Mouse (Mus musculus): Measurements from ENCODE around the gene Npff.

Npff gene

GRCm38 (mm10) chr15:102519211-102520141 is 5.3 kb downstream of the Npff start:
- DNase-seq (ENCODE audit: low spot score in 2 of 2) = no peak

DNA sequence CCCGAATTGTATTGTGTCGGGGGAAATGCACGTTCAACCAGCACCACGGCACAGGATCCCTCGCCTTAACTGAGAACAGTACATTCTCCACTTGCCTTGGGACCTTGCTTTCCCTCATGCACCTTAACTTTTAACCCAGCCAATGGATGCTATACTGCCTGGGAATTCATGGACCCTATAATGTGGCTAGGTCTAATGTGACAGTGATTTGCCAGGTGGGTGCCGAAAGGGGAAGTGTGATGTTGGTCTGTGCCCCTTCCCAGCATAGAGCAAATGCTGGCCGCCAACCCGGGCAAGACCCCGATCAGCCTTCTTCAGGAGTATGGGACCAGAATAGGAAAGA is 5.9 kb downstream of the Npff start:
- no peak for DNase-seq (ENCODE audit: low spot score in 2 of 2)

DNA sequence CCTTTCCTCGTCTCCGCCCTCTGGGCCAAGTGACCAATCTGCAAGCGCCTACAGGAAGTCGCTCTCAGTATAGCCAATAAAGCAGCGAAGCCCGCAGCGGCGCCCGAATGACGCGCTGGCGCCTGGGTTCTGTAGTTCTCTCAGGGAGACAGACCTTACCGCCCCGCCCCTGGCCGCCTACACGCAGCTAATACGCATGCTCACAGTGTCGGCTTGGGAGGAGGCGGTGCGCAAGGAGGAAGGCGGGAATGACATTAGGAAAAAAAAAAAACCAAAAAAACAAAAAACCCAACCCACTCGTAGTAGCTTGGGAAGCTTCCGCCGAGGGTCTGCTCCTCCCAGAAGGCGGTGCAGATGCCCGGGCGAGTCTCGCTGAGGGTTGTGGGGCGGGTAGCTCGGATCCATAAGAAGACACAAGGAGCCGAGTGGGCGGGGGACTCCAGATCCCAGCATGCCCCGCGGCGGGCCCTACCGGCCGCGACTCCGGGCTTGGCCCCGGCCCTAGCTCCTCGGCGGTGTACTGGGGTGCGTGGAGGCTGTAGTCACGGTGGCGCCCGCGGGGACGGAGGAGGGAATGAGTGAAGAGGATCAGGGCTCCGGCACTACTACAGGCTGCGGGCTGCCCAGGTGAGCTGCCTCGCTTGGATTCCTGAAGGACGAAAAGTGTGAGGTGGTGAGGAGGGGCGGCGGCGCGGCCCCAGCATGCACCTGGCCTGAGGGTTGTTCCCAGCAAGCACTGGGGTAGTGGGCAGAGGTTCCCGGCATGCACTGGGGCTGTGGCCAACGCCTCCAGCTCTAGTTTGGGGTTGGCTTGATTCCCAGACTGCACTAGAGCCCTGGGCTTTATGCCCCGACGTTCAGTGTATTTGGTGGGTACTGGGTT is 6.5 kb downstream of the Npff start, which contains the start of gene Tarbp2:
Gene Tarbp2 (plus strand): TSS at position 217 of the 883 bp plus-strand sequence.
- DNase-seq (ENCODE audit: low spot score in 2 of 2) = peak; percentile 97 to 98

DNA sequence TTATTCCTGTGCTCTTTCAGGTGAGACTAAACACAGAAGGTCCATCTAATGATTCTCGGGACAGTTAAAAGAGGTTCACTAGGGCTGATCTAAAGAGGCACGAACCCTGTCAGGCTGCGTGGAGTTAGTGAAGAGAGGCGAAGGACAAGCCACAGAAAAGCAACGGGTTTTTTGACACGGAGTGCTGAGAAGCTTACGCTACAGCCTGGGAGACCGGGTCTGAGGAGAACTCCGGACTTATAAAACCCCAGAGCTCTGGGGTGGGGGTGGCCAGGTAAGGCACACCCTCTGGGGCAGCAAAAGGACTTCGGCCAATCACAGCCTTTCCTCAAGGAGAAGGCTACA is 7.1 kb downstream of the Npff start:
- no peak for DNase-seq (ENCODE audit: low spot score in 2 of 2)

DNA sequence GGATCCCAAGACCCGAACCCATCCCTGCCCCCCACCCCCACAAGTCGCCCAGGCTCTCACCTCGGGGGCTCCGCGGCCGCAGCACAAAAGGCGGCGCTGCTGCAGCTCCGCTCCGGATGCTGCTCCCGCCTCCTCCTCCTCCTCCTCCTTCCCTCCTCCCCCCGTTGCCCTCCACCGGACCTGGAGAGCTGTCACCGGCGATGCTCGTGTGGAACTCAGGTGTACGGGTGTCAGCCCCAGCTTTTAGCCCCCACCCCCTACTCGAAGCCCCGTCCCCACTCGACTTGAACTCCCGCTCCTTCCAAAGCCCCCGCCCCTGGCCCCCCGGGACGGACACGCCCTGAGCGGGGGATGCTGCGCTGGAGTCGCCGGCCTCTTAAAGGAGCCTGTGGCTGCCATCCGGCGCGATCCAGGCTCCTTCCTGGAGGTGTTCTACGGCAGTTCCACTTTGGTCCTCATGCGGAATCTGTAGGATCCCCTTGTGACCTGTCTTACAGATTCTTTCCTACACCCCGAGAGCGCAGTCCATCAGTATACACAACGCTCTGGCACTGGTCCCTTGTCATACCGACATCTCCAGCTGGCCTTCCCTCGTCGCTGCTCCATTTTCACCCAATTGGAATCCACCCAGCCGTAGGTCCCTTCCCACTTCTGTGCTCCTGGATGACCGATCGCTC is 7.9 kb downstream of the Npff start, which contains the start of gene Map3k12:
Gene Map3k12 (minus strand): TSS at position 337 of the 677 bp plus-strand sequence.
- DNase-seq (ENCODE audit: low spot score in 2 of 2) = peak; percentile 55 to 72

DNA sequence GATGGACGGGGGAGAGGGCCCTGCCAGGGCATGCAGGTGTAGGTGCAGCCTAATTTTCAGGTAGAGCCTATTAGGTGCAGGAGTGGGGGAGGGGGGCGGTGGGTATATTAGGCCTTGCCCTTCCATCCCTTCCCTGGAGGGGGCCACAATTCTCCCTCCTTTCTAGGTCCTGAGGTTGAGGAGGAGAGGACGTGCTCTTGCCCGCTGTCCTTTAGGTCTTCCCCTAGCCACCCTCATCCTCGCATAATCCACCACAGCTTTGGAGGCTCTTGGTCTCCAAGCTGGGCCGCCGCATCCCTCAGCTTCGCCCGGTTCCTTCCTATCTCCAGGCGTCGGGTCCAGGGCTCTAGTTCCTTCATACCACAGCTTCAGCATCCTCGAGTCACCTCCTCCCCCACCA is 8.4 kb downstream of the Npff start:
- peak in 1 of 2 experiments; percentile 47 for DNase-seq (ENCODE audit: low spot score in 2 of 2)

DNA sequence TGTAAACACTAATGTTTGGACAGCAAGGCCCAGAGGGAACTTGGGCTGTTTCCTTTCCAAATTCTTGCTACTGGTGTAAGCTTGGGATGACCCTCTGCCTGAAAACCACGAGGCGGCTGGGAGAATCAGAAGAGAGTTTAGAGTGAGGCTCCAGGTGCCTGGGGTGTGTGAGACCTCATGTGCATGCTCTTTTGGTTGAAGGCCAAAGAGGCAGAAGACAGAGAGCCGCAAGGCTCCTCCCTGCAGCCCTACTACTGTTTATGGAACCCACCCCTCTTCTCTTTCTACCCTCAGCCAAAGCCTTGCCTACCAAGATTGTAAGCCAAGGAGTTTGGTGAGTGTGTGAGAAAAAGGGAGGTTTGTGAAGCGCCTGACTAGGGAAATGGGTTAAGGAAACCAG is 9.0 kb downstream of the Npff start:
- no peak for DNase-seq (ENCODE audit: low spot score in 2 of 2)

GRCm38 (mm10) chr15:102515261-102515660 is 9.5 kb downstream of the Npff start:
- DNase-seq (ENCODE audit: low spot score in 2 of 2) = no peak

DNA sequence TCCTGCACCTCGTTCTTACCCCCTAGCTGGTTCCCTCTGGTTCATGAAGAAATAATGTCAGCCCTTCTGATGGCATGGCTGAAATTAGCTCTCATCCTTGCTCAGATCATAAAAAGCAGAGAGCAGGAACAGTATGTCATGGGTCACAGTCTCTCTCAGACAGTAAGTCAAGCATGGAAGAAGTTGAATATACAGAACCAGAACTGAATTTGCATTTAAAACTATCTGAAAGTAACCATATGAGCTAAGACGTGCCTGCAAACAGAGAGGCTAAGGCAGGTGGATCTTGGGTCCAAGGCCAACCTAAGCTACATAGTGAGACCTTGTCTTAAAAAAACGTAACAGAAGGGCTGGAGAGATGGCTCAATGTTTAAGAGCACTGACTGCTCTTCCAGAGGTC is 11.7 kb downstream of the Npff start:
- no peak for DNase-seq (ENCODE audit: low spot score in 2 of 2)

- no peak for DNase-seq (ENCODE audit: low spot score in 2 of 2)
Observed at GRCm38 (mm10) chr15:102512471-102512870, 12.3 kb downstream of the Npff start.

GRCm38 (mm10) chr15:102512010-102512409 is 12.7 kb downstream of the Npff start:
- no peak for DNase-seq (ENCODE audit: low spot score in 2 of 2)

DNA sequence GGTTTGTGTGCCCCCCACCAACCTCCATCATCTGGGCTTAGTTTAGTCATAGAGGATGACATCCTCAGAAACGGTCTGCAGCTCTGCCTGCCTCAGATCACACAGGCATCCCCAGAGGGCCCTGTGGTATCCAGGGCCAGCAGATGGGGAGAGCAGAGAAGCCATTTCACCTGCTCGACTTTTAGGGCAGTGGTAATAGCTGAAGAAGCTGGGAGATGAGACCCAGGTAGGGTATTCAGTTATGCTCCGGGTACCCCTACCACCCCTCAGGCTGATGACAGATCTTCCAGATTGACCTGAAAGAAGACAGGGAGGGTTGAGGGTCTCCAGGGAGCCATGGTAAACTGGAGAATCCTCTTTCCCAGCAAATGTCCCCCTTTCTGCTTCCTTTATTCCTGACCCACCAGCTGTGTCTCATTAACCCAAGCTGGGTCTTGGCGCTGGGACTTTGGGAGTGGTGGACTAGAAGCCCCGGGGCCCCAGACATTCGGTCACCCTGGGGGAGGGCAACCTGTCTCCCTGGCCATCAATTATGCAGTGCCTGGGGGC is 13.4 kb downstream of the Npff start:
- DNase-seq (ENCODE audit: low spot score in 2 of 2) = no peak

GRCm38 (mm10) chr15:102510590-102511284 is 14.0 kb downstream of the Npff start:
- peak; percentile 86 to 89 for DNase-seq (ENCODE audit: low spot score in 2 of 2)

- DNase-seq (ENCODE audit: low spot score in 2 of 2) = no peak
Observed at GRCm38 (mm10) chr15:102510110-102510509, 14.6 kb downstream of the Npff start.

DNA sequence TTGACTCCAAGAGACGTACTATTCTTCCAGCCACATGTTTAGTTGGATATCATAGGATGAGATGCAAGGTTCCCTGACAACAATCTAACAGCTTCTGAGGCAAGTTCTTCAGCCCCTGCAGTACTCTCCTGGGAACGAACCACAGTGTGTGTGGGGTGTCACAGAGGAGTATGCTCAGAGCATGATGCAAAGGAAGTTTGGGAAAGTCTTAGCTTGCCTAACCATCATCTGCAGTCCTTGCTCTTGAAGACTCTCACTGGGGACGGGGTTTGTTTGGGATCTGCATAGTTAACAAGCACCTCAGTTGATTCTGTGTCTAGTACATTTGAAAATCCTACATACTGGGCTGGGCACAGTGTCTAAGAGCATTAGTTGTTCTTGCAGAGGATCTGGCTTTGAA is 16.4 kb downstream of the Npff start:
- no peak for DNase-seq (ENCODE audit: low spot score in 2 of 2)

- DNase-seq (ENCODE audit: low spot score in 2 of 2) = no peak
Observed at GRCm38 (mm10) chr15:102507561-102507960, 17.2 kb downstream of the Npff start.

DNA sequence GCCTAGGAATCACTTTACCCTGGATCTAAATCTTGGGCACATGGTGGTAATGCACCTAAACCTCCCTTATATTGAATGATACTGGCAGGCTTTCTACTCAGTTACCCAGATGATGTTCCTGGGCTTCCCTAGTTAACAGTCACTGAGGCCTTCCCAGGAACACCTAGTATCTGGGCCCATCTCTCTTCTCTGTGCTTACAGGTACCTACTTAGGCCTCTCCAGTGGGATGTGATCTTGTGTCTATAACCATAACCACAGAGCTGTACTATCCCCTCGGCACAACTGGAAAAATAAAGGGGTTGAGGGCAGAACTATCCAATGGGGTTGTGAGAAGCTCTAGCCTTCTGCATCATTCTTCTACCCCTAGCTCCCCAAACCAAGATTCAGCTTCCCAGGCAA is 17.9 kb downstream of the Npff start:
- DNase-seq (ENCODE audit: low spot score in 2 of 2) = no peak

- no peak for DNase-seq (ENCODE audit: low spot score in 2 of 2)
Observed at GRCm38 (mm10) chr15:102506464-102506830, 18.3 kb downstream of the Npff start.

GRCm38 (mm10) chr15:102505770-102506463 is 18.8 kb downstream of the Npff start:
- DNase-seq (ENCODE audit: low spot score in 2 of 2) = no peak

DNA sequence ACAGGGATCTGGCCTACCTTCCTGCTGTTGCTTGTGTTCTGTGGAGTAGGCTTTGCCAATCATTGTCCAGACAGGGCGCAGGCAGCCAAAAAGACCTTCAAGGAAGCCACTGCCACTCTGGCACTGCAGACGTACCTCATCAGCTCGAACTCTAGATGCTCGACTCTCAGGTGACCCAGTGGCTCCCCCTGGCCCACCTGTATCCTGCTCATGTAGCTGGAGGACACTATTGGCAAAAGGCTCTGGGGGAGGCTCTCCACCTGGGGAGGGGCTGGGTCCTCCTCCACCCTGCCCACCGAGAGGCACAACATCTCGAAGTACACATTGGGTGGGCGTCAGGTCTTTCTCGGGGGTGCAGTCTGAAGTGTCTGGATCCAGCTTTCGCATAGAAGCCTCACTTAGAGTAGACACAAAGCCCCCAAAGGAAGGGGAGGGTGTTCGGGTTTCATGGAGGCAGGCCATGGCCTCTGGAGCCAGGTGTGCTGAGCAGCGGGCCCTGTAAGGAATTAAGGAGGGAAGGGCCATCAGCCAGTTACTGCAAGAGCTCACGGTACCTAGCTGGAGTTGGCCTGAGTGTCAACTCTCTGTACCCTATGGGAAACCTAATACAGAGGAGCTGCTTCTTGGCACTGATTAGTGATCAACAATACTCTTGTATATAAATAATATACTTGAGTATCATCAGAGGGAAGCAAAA is 19.5 kb downstream of the Npff start:
- DNase-seq (ENCODE audit: low spot score in 2 of 2) = no peak

Data from cerebellum, postnatal 4 days (tissue).